Mouse (Mus musculus): ENCODE measurements around the gene Wfdc2. TPM values are rescaled to one million over a fixed set of nuclear protein-coding genes. Genes with fewer than 3 reads are reported as not detected.
"Not testable (repeated sequence)": the region's sequence is repeated elsewhere in the genome, so short reads cannot be mapped to it uniquely, and the experiment has no call there.

Gene Wfdc2
- polyA plus RNA-seq, 1 experiment from 2014 or later = 5.5 TPM

- Histone ChIP-seq H3K4me1 (replicated peaks) (peaks cover 4% of the 10 kb centered on the region; the same call in 1 of the 2 replicates), H3K4me3 (no peak overlapping the region), H3K9ac (0 out of 2 replicates have a peak overlapping the region, but pooled peaks have one; percentile 46), H3K36me3 (no peaks in the 10 kb centered on the region), H3K27ac (no peak overlapping the region), H3K27me3 (0 out of 2 replicates have a peak, but pooled peaks cover 13% of the 10 kb centered on the region), H3K4me2 (peak overlapping the region; percentile 20), H3K9me3 (no peaks in the 10 kb centered on the region)
- ATAC-seq (ENCODE audit: low FRiP score) = no peak
- WGBS = 22% methylated on average over 10 of the region's 10 CpGs
These were observed 12.0 kb upstream of the Wfdc2 start for GRCm38 (mm10) chr2:164549963-164550894.

- H3K27ac ChIP-seq = no peak overlapping the region
These were observed 11.3 kb upstream of the Wfdc2 start for GRCm38 (mm10) chr2:164550895-164551269.

GRCm38 (mm10) chr2:164551502-164551901, 10.7 kb upstream of the Wfdc2 start:
- H3K4me1 ChIP-seq (replicated peaks) = peaks cover 4% of the 10 kb centered on the region; the same call in 1 of the 2 replicates
- no peak overlapping the region for H3K27ac ChIP-seq
- WGBS = 90% methylated on average over 9 of the region's 9 CpGs
- no peak overlapping the region for H3K4me2 ChIP-seq
- no peaks in the 10 kb centered on the region for H3K9me3 ChIP-seq
- 0 out of 2 replicates have a peak, but pooled peaks cover 13% of the 10 kb centered on the region for H3K27me3 ChIP-seq
- H3K4me3 ChIP-seq = no peak overlapping the region
- no peaks in the 10 kb centered on the region for H3K36me3 ChIP-seq
- no peak overlapping the region for H3K9ac ChIP-seq
- no peak for ATAC-seq (ENCODE audit: low FRiP score)

More at GRCm38 (mm10) chr2:164550895-164551269, 11.3 kb upstream of the Wfdc2 start:
- H3K36me3 ChIP-seq = no peaks in the 10 kb centered on the region
- no peak overlapping the region for H3K4me3 ChIP-seq
- WGBS = 83% methylated on average over 2 of the region's 2 CpGs
- H3K9me3 ChIP-seq = no peaks in the 10 kb centered on the region
- H3K4me1 ChIP-seq (replicated peaks) = peaks cover 4% of the 10 kb centered on the region; the same call in 1 of the 2 replicates
- no peak overlapping the region for H3K4me2 ChIP-seq
- no peak for ATAC-seq (ENCODE audit: low FRiP score)
- no peak overlapping the region for H3K9ac ChIP-seq
- 0 out of 2 replicates have a peak, but pooled peaks cover 13% of the 10 kb centered on the region for H3K27me3 ChIP-seq

- no peaks in the 10 kb centered on the region for H3K9me3 ChIP-seq
- no peak overlapping the region for H3K4me2 ChIP-seq
- H3K9ac ChIP-seq = no peak overlapping the region
- peaks cover 46% of the 10 kb centered on the region for H3K27me3 ChIP-seq
- H3K4me3 ChIP-seq = no peak overlapping the region
- H3K4me1 ChIP-seq (replicated peaks) = peaks cover 12% of the 10 kb centered on the region
- WGBS = 88% methylated on average over 8 of the region's 8 CpGs
- no peak overlapping the region for H3K27ac ChIP-seq
- no peaks in the 10 kb centered on the region for H3K36me3 ChIP-seq
- ATAC-seq (ENCODE audit: low FRiP score) = no peak
These were observed 3.8 kb upstream of the Wfdc2 start for GRCm38 (mm10) chr2:164558426-164558825.

GRCm38 (mm10) chr2:164558991-164559645, 3.1 kb upstream of the Wfdc2 start:
- no peak overlapping the region for H3K4me2 ChIP-seq
- 54% methylated on average over 16 of the region's 16 CpGs for WGBS

GRCm38 (mm10) chr2:164560106-164560505, 2.1 kb upstream of the Wfdc2 start:
- no peak overlapping the region for H3K4me2 ChIP-seq
- no peaks in the 10 kb centered on the region for H3K9me3 ChIP-seq
- no peak overlapping the region for H3K9ac ChIP-seq
- peaks cover 58% of the 10 kb centered on the region for H3K27me3 ChIP-seq
- no peak overlapping the region for H3K4me3 ChIP-seq
- WGBS = 89% methylated on average over 8 of the region's 8 CpGs
- H3K36me3 ChIP-seq = no peaks in the 10 kb centered on the region
- ATAC-seq (ENCODE audit: low FRiP score) = no peak
- H3K27ac ChIP-seq = no peak overlapping the region
- peaks cover 21% of the 10 kb centered on the region for H3K4me1 ChIP-seq (replicated peaks)

More at GRCm38 (mm10) chr2:164558991-164559645, 3.1 kb upstream of the Wfdc2 start:
- H3K4me1 ChIP-seq (replicated peaks) = peaks cover 19% of the 10 kb centered on the region
- H3K9me3 ChIP-seq = no peaks in the 10 kb centered on the region
- H3K36me3 ChIP-seq = no peaks in the 10 kb centered on the region
- H3K27ac ChIP-seq = no peak overlapping the region
- ATAC-seq (ENCODE audit: low FRiP score) = no peak
- H3K27me3 ChIP-seq = peaks cover 49% of the 10 kb centered on the region
- no peak overlapping the region for H3K4me3 ChIP-seq
- no peak overlapping the region for H3K9ac ChIP-seq

GRCm38 (mm10) chr2:164563339-164564038, 1.3 kb downstream of the Wfdc2 start:
- peak overlapping the region; percentile 45 for H3K4me3 ChIP-seq
- peak; percentile 63 for ATAC-seq (ENCODE audit: low FRiP score)
- no peaks in the 10 kb centered on the region for H3K9me3 ChIP-seq
- H3K9ac ChIP-seq = peak overlapping the region; percentile 71
- H3K4me1 ChIP-seq (replicated peaks) = peaks cover 21% of the 10 kb centered on the region
- H3K27me3 ChIP-seq = peaks cover 51% of the 10 kb centered on the region
- H3K4me2 ChIP-seq = peak overlapping the region; percentile 88
- H3K36me3 ChIP-seq = no peaks in the 10 kb centered on the region
- under 1% methylated on average over 32 of the region's 32 CpGs for WGBS
- no peak overlapping the region for H3K27ac ChIP-seq

- Histone ChIP-seq H3K36me3 (no peaks in the 10 kb centered on the region), H3K9ac (no peak overlapping the region), H3K9me3 (no peaks in the 10 kb centered on the region), H3K4me1 (replicated peaks) (peaks cover 21% of the 10 kb centered on the region), H3K4me2 (no peak overlapping the region), H3K27me3 (peaks cover 45% of the 10 kb centered on the region), H3K27ac (no peak overlapping the region), H3K4me3 (no peak overlapping the region)
- no peak for ATAC-seq (ENCODE audit: low FRiP score)
- 69% methylated on average over 5 of the region's 5 CpGs for WGBS
These were observed 2.1 kb downstream of the Wfdc2 start for GRCm38 (mm10) chr2:164564346-164564745.

- H3K27me3 ChIP-seq = peaks cover 28% of the 10 kb centered on the region
- H3K4me1 ChIP-seq (replicated peaks) = peaks cover 21% of the 10 kb centered on the region
- H3K27ac ChIP-seq = no peak overlapping the region
- H3K9me3 ChIP-seq = no peaks in the 10 kb centered on the region
- ATAC-seq (ENCODE audit: low FRiP score) = no peak
- WGBS = 90% methylated on average over 2 of the region's 2 CpGs
- H3K4me3 ChIP-seq = no peak overlapping the region
- no peak overlapping the region for H3K9ac ChIP-seq
- H3K36me3 ChIP-seq = no peaks in the 10 kb centered on the region
- H3K4me2 ChIP-seq = no peak overlapping the region
These were observed 4.8 kb downstream of the Wfdc2 start for GRCm38 (mm10) chr2:164566997-164567396.

GRCm38 (mm10) chr2:164567460-164567859, 5.2 kb downstream of the Wfdc2 start:
- Histone ChIP-seq H3K27ac (no peak overlapping the region), H3K4me1 (replicated peaks) (peaks cover 19% of the 10 kb centered on the region), H3K9me3 (no peaks in the 10 kb centered on the region), H3K36me3 (no peaks in the 10 kb centered on the region), H3K27me3 (peaks cover 23% of the 10 kb centered on the region), H3K9ac (no peak overlapping the region), H3K4me3 (no peak overlapping the region), H3K4me2 (no peak overlapping the region)
- 95% methylated on average over 5 of the region's 5 CpGs for WGBS
- ATAC-seq (ENCODE audit: low FRiP score) = no peak

GRCm38 (mm10) chr2:164573359-164573758, 11.1 kb downstream of the Wfdc2 start, which contains the start of gene Spint3:
Gene Spint3, minus strand, starts transcription at chr2:164573459.
- ATAC-seq (ENCODE audit: low FRiP score); H3K4me1 ChIP-seq (replicated peaks); H3K4me2 ChIP-seq; H3K27ac ChIP-seq; H3K27me3 ChIP-seq; H3K9ac ChIP-seq; H3K9me3 ChIP-seq; H3K36me3 ChIP-seq; H3K4me3 ChIP-seq: not testable (repeated sequence)
- 91% methylated on average over 6 of the region's 6 CpGs for WGBS
